Mouse (Mus musculus) natural killer cell, adult 2 months (primary cell): ENCODE data around the gene Mmd.

Experiments
- DNase-seq, 2 experiments: peaks; one replicate each; pipeline ENCODE4 v3.0.0; 2022; ENCODE audit warnings: low spot score in 2 of 2

Gene Mmd

GRCm38 (mm10) chr11:90249025-90249650 is at the start of gene Mmd:
Mmd (plus strand) TSS chr11:90249456.
- peak; percentile 99 for DNase-seq

GRCm38 (mm10) chr11:90200826-90201225 is 48.4 kb upstream of the Mmd start:
- DNase-seq = no peak

DNA sequence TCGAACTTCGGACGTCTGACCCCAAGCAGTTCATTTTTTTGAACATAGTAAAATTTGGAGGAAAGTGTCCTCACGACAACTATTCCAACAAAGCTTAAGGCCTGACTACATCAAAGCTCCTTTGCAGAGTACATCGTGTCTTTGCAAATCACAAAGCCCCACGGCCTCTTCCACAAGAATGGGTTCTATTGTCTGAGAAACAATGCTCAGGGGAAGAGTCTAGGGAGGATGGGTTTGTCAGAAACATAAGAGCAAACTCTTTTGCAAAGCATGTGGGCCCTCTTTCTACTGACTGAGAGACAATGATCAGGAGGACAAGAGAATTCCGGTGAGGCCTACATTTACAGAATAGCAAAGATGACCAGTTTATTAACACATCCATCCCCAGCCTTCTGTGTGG is 35.0 kb upstream of the Mmd start:
- DNase-seq = no peak

DNA sequence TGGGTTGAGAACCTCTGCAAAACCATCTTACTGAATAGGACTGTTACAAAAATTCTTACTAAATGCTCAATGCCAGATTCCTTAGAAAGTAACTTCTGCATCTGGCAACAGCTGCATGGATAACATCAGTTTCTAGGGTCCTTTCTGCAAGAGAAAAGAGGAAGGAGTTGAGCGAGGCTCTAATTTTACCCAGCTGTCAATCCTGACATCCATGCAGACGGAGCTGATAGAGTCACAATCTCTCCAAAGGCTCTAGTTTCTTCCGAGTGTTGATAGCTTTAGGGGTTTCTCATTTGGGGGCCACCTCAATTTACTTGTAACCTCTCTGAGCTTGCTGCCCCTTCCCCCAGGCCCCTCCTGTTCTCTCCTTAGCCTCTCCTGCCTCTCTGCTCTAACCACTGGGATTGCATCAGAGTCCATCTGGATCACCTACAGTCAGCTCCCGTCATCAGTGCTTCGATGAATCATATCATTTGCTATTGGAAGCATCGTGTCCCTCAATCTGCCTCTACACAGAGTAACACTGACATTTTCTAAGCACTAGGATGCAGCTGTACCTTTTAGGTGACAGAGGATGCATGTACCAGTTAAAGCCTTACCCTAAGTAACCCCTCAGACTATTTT is 29.1 kb upstream of the Mmd start:
- DNase-seq = no peak

- no peak for DNase-seq
Measured at GRCm38 (mm10) chr11:90220750-90221149, 28.5 kb upstream of the Mmd start.

- peak; percentile 79 to 89 for DNase-seq
Measured at GRCm38 (mm10) chr11:90224914-90225470, 24.3 kb upstream of the Mmd start.

- DNase-seq = no peak
Measured at GRCm38 (mm10) chr11:90227000-90227922, 22.0 kb upstream of the Mmd start.

DNA sequence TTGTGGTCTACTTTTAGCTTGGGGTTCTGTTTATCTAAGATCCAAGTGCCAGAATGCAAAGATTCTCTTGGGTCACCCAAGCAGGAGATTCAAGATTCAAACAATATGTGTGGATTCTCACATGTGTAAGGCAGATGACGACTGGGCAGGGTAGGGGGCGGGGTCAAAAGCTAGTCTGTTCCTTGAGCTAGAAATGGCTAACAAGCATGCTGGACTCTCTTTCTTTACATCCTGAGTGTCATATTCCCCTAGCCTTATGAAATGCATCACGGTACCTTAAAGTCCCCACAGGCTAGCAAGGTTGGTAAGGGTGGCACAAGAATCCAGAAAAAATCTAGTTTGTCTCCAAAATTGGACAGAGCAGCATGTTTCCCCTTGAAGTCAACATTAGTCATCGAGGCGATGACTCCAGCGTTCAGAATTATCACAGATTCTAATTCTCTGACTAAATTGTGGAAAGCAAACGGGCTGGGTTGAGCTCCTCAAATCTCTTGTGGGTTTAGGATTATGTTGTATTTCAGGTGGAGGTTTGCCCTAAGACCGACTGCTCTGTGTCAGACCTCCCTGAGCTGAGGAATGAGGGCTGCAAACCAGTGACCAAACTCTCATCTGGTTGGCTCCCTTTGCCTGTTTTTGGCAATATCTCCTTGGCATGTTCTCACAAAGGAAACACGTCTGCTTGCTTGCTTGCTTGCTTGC is 20.9 kb upstream of the Mmd start:
- DNase-seq = no peak

- DNase-seq = no peak
Measured at GRCm38 (mm10) chr11:90229800-90230199, 19.5 kb upstream of the Mmd start.

DNA sequence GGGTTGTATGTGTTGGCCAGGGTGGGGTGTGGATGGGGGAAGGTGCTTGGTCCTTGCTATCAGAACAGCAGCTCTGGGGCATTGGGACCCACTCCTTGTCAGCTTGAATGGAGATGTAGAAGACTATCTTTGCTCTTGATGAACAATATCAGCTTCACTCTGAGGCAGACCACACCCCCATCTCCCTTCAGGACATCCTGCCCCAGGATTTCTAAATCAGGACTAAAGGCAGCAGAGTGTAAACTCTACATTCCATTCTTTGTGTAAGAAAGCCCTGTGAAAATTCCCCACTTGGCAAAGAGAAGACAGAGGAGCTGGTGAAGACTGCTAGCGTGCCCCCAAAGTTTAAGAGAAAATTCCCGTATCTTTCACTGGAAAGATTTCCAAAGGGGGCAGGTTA is 18.6 kb upstream of the Mmd start:
- no peak for DNase-seq

DNA sequence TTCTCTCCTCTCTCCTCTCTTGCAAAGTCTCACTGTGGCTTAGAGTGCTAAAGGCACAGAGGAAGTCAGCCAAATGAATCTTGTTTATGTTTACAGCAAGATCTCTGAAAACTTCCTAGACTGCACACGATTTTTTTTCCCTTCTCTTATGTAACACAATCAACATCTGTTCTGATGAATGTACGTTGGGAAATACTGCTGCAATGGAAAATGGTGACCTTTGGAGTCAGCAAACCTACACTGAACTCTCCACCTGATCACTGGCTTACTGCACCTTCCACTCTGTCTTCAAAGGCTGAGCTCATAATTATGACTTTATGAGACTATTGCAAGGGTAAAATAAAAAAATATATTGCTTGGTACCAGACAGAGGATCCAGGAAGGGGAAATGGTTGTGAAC is 17.6 kb upstream of the Mmd start:
- DNase-seq = no peak

DNA sequence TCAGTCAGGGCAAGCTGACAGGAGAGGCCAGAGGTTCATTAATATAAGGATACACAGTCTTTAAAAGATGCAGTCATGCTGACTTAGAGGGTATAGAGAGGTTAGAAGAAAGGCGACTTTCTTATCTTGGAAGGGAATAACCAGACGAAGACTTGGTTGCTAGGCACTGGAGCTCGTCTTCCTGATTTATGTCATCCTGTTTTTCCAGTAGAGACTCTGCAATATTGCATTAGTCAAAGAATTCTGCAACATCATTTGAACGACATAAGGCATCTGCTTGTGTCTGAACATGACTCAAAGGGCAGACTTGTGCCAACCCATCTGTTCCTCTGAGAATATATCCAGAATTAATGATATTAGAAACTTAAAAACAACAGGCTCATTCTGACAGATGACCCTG is 16.6 kb upstream of the Mmd start:
- no peak for DNase-seq

GRCm38 (mm10) chr11:90235221-90235620 is 14.0 kb upstream of the Mmd start:
- no peak for DNase-seq

GRCm38 (mm10) chr11:90237616-90238015 is 11.6 kb upstream of the Mmd start:
- DNase-seq = no peak

GRCm38 (mm10) chr11:90238657-90239056 is 10.6 kb upstream of the Mmd start:
- no peak for DNase-seq

GRCm38 (mm10) chr11:90240652-90241330 is 8.5 kb upstream of the Mmd start:
- DNase-seq = no peak

DNA sequence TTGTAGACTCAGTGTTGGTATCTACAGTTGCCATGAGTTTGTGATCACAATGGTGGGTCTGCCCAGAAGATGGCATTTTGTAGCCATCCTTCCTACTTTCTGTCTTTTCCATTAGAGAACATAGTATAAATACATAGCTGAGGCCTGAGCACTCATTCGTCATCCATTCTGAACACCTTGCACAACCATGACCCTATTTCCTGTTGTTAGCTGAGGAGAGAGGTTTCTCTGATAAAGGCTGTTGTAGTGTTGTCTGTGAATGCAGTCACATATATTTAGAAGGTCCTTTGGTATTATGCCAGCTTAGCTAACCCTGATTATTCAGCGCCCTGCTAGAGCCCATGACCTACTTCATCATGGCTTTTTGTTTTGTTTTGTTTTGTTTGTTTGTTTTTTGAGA is 7.4 kb upstream of the Mmd start:
- DNase-seq = no peak

DNA sequence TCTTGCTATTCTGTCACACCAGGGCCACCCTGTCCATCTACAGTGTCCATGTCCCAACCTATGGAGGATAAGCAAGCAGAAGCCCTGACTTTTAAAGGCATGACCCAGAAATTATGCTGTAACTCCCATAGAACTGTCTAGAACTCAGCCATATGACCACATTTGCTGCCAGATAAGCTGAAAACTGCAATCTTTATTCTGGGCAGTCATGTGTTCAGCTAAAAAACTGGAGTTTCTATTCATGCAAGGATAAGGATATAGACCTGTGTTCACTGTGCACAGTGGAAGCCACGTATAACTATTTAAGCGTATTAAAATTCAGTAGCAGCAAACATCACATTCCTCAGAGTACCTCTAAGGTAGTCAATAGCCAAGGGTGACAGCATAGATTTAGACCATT is 6.0 kb upstream of the Mmd start:
- DNase-seq = no peak

GRCm38 (mm10) chr11:90245630-90246029 is 3.6 kb upstream of the Mmd start:
- DNase-seq = no peak

DNA sequence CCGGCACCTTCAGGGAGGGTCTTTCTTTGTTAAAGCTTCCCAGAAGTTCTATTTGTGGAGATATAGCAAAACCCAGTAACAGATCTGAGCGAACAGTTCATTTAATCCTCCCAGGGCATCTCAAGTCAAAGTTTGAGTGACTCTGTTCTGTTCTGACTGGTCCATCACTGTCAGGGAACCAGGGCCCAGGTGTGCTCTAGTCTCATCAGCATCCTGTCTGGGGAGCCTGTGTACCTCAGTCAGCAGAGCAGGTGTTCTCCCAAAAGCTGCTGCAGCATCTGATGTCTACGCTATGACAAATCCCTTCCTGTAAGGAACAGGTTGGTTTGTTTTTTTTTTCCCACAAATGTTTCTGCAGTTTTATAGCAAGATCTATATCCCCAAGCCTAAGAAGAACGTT is 2.6 kb upstream of the Mmd start:
- no peak for DNase-seq

DNA sequence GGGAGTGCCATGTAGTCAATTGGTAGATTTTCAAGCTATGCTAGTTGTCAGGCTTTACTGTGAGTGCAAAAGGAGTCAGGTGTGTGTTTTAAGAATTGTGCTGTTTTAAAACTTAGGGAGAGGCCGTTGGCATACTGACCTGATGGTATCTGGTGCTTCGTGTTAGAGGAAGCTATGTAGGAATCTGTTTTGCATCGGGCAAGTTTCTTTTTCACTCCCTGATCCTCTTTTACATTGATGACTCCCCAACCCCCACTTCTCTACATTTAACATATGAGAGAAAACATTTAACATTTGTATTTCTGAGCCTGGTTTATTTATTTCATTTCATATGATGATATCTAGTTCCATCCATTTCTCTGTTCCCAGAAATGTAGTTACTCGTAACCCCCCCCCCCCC is 1.5 kb upstream of the Mmd start:
- no peak for DNase-seq
